Mouse (Mus musculus) kidney, adult 2 months (tissue): ENCODE measurements at regions not wholly inside any gene's neighbourhood (a gene's known extent, or its start where the extent isn't known, plus 50 kb on each side); places are given as distances from the start of the nearest gene placed in this dataset.

Experiments used
- CTCF ChIP-seq: fragments of 200-500 bp; conservative IDR thresholded peaks from 2 replicates; pipeline ENCODE4 v1.5.1; 2011; ENCODE audit warnings: low read depth, mild to moderate bottlenecking, control low read depth, low read length, moderate library complexity, mixed read lengths; ENCODE audit not compliant: insufficient read depth, insufficient read length
- POLR2A ChIP-seq: fragments of 200-500 bp; IDR thresholded peaks from one replicate; pipeline ENCODE4 v1.6.1; 2011; ENCODE audit warnings: low read depth, low read length, control low read depth

GRCm38 (mm10) chr1:137905566-137905965 lies 269.9 kb downstream of the Ptprc start:
- TF ChIP-seq CTCF (no peak), POLR2A (no peak)
